Mouse (Mus musculus) heart, embryonic 16.5 days (tissue): ENCODE data around the gene Tbc1d2b. TPM values are rescaled to one million over a fixed set of nuclear protein-coding genes. Genes with fewer than 3 reads are reported as not detected.

Experiments
- ATAC-seq: fragments of 200-750 bp; cut with Nextera tagmentation; replicated peaks from 2 replicates; pipeline ENCODE4 v1.8.0; 2017; ENCODE audit warnings: moderate number of reproducible peaks; ENCODE audit not compliant: insufficient read depth, low FRiP score; ENCODE audit errors: extremely low read depth
- H3K27ac ChIP-seq: fragments of 300-500 bp; sonication (generic); 2 replicates; pipeline ENCODE4 v1.5.1; 2014; ENCODE audit warnings: mild to moderate bottlenecking, low read length, control low read depth, moderate library complexity
- H3K27me3 ChIP-seq: fragments of 300-500 bp; sonication (generic); 2 replicates; pipeline ENCODE4 v1.6.1; 2014; ENCODE audit warnings: low read length, mixed read lengths; ENCODE audit not compliant: control insufficient read depth, insufficient read depth
- H3K36me3 ChIP-seq: fragments of 300-500 bp; sonication (generic); 2 replicates; pipeline ENCODE4 v1.6.1; 2014; ENCODE audit not compliant: control insufficient read depth, insufficient read depth
- H3K4me1 ChIP-seq: fragments of 300-500 bp; sonication (generic); 2 replicates; pipeline ENCODE4 v1.6.1; 2014; ENCODE audit warnings: low read length, mixed read lengths; ENCODE audit not compliant: control insufficient read depth, insufficient read depth
- H3K4me2 ChIP-seq: fragments of 300-500 bp; sonication (generic); 2 replicates; pipeline ENCODE4 v1.6.1; 2014; ENCODE audit warnings: low read depth, mild to moderate bottlenecking, control low read depth, low read length
- H3K4me3 ChIP-seq: fragments of 300-500 bp; sonication (generic); 2 replicates; pipeline ENCODE4 v1.5.1; 2014; ENCODE audit warnings: mild to moderate bottlenecking, control low read depth, low read length
- H3K9ac ChIP-seq: fragments of 300-500 bp; sonication (generic); 2 replicates; pipeline ENCODE4 v1.6.1; 2014; ENCODE audit warnings: low read length, control low read depth
- H3K9me3 ChIP-seq: fragments of 300-500 bp; sonication (generic); replicated peaks from 2 replicates; pipeline ENCODE4 v1.6.1; 2016; ENCODE audit warnings: low read length; ENCODE audit not compliant: control insufficient read depth
- WGBS: fragments of 180-500 bp; shearing (Covaris S2); extraction: QIAGEN DNeasy Blood & Tissue Kit; methylation state at CpG from one replicate; pipeline ENCODE4 v1.1.7; 2014; 5-methylcytosine and 5-hydroxymethylcytosine counted together
- polyA plus RNA-seq: library from polyadenylated mRNA; unstranded; fragments of >200 nt; fragmentation: Nextera tagmentation; extraction: Ambion mirVana; gene quantifications from 2 replicates; pipeline ENCODE4 v1.2.1, GENCODE M21; 2015

The Tbc1d2b gene
- 6.9 and 7.4 TPM in 2 replicates for polyA plus RNA-seq

DNA sequence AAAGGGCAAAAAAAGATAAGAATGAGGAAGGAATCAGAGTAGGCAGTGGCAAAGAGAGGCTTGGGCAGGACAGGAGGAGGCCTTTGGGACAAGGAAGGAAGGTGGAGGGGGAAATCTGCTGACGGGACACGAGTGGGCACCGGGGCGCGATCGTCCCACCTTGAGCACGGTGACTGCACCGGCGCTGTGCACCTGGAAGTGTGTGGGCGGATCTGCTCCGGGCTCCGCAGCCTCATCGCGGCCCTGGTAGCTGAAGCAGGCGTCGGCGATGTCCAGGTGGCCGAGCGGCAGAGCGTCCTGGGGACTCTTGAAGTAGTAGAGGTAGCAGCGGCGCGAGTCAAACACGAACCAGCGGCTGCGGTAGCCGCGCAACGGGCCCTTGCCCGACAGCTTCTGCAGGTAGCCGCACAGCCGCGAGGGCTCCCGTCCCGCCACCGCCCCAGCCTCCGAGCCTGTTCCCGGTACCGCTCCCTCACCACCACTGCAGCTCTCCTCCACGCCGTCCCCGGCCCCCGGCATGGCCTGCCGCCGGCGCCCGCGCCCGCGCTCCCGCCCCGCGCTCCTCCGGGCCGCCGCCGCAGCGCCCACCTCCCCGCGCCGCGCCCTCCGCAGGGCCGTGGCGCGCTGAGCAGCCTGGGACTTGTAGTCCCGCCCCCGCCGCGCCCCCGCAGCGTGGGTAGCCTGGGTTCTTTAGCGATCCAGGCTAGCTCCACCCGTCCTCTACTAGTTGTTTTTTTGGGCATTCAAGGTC lies at the start of gene Tbc1d2b:
Tbc1d2b (minus strand) TSS at position 612 of the 751 bp plus-strand sequence.
- H3K9me3 ChIP-seq, result no peaks in the 10 kb centered on the region
- peak within 1 kb of the TSS; percentile 89 for H3K4me3 ChIP-seq
- H3K4me1 ChIP-seq, result peaks cover 20% of the 10 kb centered on the region
- no peaks in the 10 kb centered on the region for H3K27me3 ChIP-seq
- H3K9ac ChIP-seq, result peak within 1 kb of the TSS; percentile 91
- H3K36me3 ChIP-seq, result no peaks in the 10 kb centered on the region
- ATAC-seq, result peak; percentile 86
- under 1% methylated on average over 69 of the region's 74 CpGs for WGBS
- H3K27ac ChIP-seq, result peak within 1 kb of the TSS; percentile 86
- H3K4me2 ChIP-seq, result peak within 1 kb of the TSS; percentile 93

DNA sequence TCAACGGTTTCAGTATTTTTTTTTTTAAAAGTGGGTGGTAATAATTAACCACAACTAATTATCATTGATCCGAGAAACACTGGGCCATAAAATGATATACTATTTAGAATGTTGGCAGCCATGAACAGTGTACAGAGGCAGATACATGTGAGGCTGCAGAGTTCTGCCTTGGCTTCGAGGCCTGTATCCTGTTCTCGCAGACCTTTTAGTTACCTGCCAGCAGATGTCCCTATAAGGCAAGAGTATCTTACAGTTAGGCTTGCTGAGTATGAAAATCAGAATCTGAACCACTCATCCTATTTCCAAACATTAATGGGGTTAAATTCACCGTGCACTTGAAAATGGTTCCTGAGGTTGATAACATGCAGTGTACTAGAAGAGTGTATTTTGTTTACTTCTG lies 45.7 kb upstream of the Tbc1d2b start:
- H3K9ac ChIP-seq, result no peak overlapping the region
- no peak overlapping the region for H3K27ac ChIP-seq
- no peaks in the 10 kb centered on the region for H3K36me3 ChIP-seq
- WGBS, result 66% methylated on average over 5 of the region's 5 CpGs
- no peaks in the 10 kb centered on the region for H3K27me3 ChIP-seq
- H3K9me3 ChIP-seq, result no peaks in the 10 kb centered on the region
- no peak overlapping the region for H3K4me3 ChIP-seq
- H3K4me1 ChIP-seq, result no peaks in the 10 kb centered on the region
- ATAC-seq, result no peak
- H3K4me2 ChIP-seq, result no peak overlapping the region

DNA sequence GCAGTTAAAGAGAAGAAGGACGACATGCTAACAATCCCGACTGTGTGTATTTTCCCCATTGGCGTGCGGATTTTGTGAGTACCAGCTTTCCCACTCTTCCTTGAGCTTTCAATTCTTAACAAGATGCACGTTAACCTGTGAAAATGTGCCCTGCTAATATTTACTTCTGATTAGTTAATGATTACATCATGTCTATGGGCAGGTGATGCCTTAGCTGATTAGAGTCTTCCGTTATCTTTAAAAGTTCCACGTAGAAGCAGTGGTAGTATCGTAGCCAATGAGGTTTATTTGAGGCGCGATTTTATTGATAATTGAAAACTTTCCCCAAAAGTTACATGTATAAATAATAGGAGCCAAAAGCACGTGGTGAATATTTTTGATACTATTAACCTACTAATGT lies 45.1 kb upstream of the Tbc1d2b start:
- H3K9me3 ChIP-seq, result no peaks in the 10 kb centered on the region
- no peak for ATAC-seq
- H3K4me3 ChIP-seq, result no peak overlapping the region
- H3K27ac ChIP-seq, result no peak overlapping the region
- no peaks in the 10 kb centered on the region for H3K27me3 ChIP-seq
- 86% methylated on average over 11 of the region's 11 CpGs for WGBS
- no peaks in the 10 kb centered on the region for H3K4me1 ChIP-seq
- H3K4me2 ChIP-seq, result no peak overlapping the region
- H3K9ac ChIP-seq, result no peak overlapping the region
- no peaks in the 10 kb centered on the region for H3K36me3 ChIP-seq

DNA sequence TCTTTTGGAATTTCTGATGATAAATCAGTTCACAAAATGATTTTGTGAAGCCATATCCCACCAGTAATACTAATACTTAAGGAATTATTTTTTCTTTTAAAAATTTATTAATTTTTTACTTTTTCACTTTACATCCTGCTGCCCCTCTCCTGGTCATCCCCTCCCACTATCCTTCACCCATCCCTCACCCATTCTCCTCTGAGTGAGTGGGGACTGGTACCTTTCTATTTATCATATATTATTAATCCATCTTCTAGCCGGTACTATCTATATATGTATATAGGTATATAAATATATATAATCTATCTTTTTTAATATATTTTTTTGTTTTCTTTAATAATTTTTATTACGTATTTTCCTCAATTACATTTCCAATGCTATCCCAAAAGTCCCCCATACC lies 33.6 kb upstream of the Tbc1d2b start:
- H3K36me3 ChIP-seq, result no peaks in the 10 kb centered on the region
- no peak for ATAC-seq
- H3K9ac ChIP-seq, result no peak overlapping the region
- no peaks in the 10 kb centered on the region for H3K27me3 ChIP-seq
- no peaks in the 10 kb centered on the region for H3K9me3 ChIP-seq
- H3K4me2 ChIP-seq, result no peak overlapping the region
- H3K4me3 ChIP-seq, result no peak overlapping the region
- H3K27ac ChIP-seq, result no peak overlapping the region
- no peaks in the 10 kb centered on the region for H3K4me1 ChIP-seq
- WGBS, result 87% methylated on average over 2 of the region's 2 CpGs

DNA sequence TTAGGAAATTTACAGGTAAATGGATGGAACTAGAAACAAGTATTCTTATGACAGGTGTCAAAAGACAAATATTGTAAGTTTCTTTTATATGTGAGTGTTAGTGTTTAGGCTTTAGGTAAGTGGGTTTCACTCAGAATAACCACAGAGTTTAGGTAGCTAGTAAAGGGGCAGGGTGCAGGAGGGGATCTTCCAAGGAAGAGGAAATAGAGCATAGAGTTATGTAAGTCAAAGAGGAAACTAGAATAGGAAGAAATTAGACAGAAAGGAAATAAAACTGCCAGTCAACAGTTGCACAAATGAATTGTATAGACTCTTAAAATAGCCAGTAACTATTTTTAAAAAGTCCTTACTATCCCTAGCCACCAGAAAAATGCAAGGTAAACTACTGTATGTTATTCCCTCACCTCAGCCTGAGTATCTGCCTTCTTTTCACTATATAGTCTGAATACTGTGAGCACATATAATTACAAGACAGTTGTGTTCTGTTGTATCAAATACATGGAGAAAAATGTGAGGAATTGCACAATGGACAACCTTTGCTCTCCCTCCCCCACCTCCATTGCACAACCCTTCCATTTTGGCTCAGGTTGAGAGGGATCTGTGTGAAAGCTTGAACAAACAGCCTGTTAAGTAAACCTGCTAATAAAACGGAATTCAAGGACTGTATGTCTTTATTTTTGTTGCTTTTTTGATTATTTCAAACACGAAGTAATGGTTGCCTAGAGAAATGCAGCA lies 32.7 kb upstream of the Tbc1d2b start:
- WGBS, result 45% methylated on average over 2 of the region's 2 CpGs
- no peak overlapping the region for H3K4me3 ChIP-seq
- no peaks in the 10 kb centered on the region for H3K36me3 ChIP-seq
- ATAC-seq, result no peak
- H3K4me1 ChIP-seq, result no peaks in the 10 kb centered on the region
- H3K9ac ChIP-seq, result no peak overlapping the region
- H3K4me2 ChIP-seq, result no peak overlapping the region
- no peaks in the 10 kb centered on the region for H3K9me3 ChIP-seq
- no peak overlapping the region for H3K27ac ChIP-seq
- no peaks in the 10 kb centered on the region for H3K27me3 ChIP-seq

DNA sequence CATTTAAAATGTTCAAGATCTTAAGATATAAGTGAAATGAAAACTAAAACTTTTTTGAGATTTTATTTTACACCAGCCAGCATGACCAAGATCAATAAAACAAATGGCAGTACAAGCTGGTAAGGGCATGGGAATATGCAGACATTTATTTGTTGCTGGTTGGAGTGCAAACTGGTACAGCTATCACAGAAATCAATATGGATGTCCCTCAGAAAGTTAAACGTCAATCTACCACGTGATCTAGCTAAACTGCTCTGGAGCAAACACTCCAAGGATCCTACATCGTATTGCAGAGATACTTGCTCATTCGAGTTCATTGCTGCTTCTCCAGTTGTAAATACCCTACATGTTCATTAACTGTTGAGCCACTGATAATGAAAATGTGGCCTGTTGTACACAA lies 32.1 kb upstream of the Tbc1d2b start:
- no peak overlapping the region for H3K4me3 ChIP-seq
- no peaks in the 10 kb centered on the region for H3K36me3 ChIP-seq
- no peaks in the 10 kb centered on the region for H3K4me1 ChIP-seq
- ATAC-seq, result no peak
- 68% methylated on average over 4 of the region's 4 CpGs for WGBS
- no peak overlapping the region for H3K9ac ChIP-seq
- H3K4me2 ChIP-seq, result no peak overlapping the region
- H3K9me3 ChIP-seq, result no peaks in the 10 kb centered on the region
- no peak overlapping the region for H3K27ac ChIP-seq
- no peaks in the 10 kb centered on the region for H3K27me3 ChIP-seq

DNA sequence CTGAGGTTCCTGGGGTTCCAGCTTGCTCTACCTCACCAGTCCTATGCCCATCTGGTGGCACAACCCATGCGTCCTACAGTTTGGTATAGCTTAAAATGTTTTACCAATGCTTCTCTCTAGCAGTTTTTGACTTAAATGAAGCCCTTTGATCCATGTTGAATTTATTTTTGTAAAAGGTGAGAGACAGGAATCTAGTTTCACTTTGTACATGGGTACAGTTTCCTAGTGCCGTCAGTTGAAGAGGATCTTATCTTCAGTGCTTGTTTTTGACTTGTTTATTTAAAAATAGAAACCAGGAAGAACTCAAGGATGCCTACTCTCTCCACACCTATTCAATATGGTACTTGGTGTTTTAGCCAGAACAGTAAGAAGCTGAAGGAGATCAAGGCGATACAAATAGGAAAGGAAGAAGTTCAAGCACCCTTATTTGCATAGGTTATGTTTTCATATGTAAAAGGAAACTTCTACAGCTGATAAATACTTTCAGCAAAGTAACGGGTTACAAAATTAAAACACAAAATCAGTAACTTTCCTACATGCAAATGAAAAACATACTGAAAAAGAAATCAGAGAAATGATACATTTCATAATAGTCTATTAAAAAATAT lies 30.6 kb upstream of the Tbc1d2b start:
- Histone ChIP-seq H3K9me3 (no peaks in the 10 kb centered on the region), H3K27ac (no peak overlapping the region), H3K4me2 (no peak overlapping the region), H3K36me3 (no peaks in the 10 kb centered on the region), H3K4me3 (no peak overlapping the region), H3K4me1 (no peaks in the 10 kb centered on the region), H3K27me3 (no peaks in the 10 kb centered on the region), H3K9ac (no peak overlapping the region)
- WGBS, result 62% methylated on average over 4 of the region's 4 CpGs
- ATAC-seq, result no peak

DNA sequence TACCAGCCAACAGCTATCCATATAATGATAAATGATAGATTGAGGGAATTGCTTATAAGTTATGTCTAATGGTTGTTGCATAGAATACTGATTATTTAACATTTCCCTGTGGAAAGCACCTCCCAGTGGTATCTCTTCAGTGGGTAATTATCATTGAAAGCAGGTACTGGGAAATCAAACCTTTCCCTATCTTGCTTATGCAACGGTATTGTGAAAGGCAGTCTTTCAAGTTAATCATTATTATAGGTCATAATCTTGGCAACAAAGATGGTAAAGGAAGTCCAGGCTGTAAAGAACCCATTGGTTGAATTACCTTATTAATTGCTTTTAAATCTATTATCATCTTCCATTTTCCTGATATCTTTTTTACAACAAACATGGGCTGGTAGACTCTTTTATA lies 27.0 kb upstream of the Tbc1d2b start:
- no peak overlapping the region for H3K4me2 ChIP-seq
- no peak overlapping the region for H3K27ac ChIP-seq
- no peaks in the 10 kb centered on the region for H3K4me1 ChIP-seq
- H3K36me3 ChIP-seq, result no peaks in the 10 kb centered on the region
- ATAC-seq, result no peak
- H3K4me3 ChIP-seq, result no peak overlapping the region
- no peak overlapping the region for H3K9ac ChIP-seq
- H3K9me3 ChIP-seq, result no peaks in the 10 kb centered on the region
- H3K27me3 ChIP-seq, result no peaks in the 10 kb centered on the region
- 77% methylated on average over 1 of the region's 1 CpGs for WGBS
